Mouse (Mus musculus) lung, postnatal 36 days (tissue): ENCODE data around the gene Plekhn1.

Experiments
- DNase-seq: peaks from one replicate; pipeline ENCODE4 v3.0.0; 2022; ENCODE audit warnings: mixed read lengths

Plekhn1 gene

DNA sequence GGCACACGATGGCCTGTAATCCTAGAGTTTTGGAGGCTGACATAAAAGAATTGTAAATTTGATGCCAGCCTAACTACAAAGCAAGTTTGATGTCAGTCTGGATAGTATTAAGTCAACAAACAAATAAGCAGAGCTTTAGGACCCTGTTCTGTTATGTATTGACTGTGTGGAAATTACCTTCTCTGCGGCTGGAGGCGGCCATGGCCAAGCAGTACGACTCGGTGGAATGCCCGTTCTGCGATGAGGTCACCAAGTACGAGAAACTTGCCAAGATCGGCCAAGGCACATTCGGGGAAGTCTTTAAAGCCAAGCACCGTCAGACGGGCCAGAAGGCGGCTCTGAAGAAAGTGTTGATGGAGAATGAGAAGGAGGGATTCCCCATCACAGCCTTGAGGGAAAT lies 21.5 kb downstream of the Plekhn1 start:
- no peak for DNase-seq

DNA sequence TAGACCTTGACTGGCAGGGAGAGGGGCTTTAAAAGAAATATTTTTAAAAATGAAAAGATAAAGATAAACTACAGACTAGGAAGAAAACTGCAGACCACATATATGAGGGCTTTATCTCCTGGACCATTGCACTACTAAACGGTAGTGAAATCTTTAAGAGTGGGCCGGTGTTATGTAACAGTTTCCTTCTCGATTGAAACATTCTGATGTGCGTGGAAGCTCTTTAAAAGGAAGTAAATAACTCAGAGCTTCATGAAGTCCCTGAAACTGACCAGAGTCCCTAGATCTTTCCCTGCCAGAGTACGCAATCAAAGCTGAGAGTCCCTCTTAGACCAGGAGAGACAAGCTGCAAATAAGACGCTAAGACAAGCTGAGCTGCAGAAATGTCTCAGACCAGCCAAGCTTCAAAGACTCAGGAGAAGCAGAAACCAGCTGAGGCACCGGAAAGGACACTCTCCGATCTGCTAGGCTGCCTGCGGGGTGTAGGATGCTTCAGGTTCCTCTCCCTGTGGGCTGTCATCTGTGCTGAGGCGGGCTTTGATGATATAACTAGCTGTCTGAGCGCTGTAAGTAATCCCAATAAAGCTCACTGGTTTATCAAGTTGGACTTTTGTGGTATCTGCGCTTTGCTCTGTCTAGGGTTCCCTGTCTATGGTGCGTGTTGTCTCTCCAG lies 24.6 kb downstream of the Plekhn1 start:
- DNase-seq: no peak

DNA sequence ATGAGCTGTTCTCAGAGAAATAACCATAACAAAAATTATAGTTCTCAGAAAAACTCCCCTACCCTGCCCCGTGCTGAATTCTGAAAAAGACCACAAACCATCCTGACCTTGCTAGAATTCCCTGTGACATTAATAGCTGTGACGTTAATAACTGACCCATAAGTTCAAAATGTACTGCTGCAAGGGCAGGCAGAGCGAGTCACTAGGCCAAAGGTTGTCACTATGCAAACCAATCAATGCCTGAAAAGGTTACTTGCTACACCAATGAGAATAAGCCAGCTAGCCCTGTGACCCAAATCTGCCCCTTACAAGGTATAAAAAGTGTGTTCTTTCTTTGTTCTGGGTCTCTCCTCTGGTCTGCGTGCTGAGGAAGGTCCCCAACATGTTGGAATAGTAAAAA lies 25.8 kb downstream of the Plekhn1 start:
- DNase-seq: no peak

DNA sequence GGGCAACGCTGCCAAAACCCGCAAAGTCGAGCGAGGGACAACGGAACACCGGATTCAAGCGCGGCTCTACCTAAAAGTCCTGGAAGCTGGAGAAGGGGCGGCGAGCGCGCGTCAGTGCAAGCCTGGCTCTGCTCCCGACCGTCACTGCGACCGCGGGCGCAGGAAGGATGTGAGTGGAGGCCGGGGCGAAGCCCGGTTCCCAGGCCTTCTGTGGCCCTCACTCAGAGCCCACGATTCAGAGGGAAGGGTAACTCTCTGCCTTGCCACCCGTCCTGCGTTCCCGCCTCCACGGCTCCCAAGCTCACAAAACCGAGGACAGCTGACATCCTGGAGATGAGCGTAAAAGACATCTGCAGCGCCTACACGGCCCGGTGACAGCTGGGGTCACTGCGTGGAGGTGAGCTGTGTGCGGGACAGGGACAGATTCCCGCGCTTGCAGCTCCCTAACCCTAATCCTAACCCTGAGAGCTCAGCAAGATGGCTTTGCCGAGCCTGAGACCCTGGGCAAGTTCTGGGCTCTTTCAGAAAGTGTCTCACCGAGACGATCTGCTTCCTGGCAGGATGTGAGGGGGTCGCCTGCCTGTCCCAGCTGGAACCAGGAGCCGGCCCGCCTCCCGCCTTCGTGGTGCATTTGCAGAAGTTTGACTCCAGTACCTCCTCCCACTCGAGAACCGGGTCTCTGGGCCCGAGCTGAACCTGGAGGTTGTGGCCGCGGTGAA lies 31.1 kb downstream of the Plekhn1 start:
- DNase-seq: no peak

DNA sequence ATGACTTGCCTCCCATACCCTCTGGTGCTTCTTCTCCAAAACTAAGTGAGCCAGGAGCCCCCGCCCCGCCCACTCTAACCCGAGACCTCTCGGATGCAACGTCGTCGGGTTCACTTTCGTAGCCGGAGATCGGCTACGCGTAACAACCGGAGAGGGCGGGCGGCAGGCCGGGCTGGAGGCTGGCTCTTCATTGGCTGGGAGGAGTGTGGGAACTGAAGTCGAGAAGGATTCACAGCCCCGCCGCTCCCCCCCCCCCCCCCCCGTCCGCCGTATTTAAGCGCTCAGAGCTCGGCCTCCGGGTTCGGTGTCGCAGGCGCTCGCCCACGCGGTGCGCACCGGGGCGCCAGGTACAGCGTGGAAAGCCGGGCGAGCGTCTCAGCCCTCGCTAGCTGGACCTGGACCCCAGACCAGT lies 31.6 kb downstream of the Plekhn1 start, which contains the start of gene AW011738:
AW011738 (plus strand) TSS at position 304 of the 412 bp plus-strand sequence.
- peak; percentile 87 for DNase-seq

DNA sequence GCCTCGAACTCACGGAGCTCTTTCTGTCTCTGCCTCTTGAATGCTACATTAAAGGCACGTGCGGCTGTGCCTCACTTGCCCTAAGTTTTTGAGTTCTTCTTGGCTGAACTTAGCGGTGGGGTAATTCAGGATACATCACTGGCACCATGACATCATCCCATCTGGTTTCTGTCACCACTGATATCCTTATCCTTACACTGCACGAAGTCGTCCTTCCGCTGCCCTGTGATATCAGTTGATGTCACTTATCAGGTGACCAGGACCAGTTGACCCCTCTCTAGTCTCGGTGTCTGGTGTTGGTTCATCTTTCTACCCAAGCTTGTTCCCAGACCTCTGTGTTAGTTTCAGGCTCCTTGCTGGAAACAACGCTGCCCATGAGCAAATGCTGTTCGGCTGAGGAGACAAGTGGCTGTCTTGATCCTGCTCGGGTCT lies 32.2 kb downstream of the Plekhn1 start:
- DNase-seq: no peak

DNA sequence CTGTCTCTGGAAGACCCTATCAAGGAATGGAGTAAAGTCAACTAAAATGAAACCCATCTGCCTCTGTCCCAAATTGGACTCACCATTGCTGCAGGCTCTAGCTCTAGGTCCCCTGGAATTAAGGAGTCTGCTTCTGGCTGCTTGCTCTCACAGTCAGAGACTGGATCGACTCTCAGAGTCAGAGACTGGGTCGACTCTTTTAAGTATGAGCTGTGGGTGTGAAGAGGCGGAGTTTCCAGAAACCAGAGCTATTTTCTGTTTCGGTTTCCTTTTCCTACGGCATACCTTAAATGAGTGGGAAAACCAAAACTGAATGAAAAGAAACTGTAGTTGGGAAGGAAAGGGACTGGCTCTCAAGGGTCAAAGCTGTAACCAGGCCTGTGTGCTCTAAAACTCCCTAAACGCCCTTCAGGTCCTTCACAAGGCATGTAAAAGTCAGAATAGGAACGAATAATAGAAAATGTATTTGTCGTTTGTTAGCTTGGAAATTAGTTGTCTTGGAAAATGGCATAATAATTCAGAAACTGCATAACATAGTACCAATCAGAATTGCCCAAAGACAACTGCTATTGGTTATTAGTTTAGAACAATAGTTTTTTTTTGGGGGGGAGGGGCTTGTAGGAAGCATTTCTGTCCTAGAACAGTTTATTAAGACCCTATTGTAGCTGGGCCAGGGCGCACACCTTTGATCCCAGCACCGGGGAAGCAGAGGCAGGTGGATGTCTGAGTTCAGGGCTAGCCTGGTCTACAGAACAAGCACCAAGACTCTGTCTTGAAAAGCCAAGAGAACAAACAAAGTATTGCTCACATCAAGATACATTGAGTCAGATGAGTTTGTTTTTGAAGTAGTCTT lies 33.8 kb downstream of the Plekhn1 start, which contains the start of gene Isg15:
Isg15 (minus strand) TSS at position 196 of the 853 bp plus-strand sequence.
- peak; percentile 69 for DNase-seq

DNA sequence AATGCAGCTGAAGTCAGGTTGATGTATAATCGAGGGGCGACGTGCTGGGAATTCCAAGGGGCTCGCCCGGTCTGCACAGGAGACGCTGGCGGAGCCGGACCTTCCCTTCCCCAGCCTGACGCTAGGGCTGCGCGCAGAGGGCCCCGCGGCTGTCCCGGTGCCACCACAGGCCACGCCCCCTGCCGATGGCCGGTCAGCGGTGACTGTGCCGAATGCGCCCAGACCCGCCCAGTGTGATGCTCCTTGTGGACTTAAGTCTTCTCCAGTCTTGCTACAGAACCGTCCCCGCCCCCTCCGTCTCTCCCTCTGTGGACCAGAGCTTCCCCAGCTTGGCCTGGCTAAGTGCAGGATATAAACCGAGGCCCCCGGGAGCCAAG lies 36.8 kb downstream of the Plekhn1 start:
- DNase-seq: peak; percentile 95

DNA sequence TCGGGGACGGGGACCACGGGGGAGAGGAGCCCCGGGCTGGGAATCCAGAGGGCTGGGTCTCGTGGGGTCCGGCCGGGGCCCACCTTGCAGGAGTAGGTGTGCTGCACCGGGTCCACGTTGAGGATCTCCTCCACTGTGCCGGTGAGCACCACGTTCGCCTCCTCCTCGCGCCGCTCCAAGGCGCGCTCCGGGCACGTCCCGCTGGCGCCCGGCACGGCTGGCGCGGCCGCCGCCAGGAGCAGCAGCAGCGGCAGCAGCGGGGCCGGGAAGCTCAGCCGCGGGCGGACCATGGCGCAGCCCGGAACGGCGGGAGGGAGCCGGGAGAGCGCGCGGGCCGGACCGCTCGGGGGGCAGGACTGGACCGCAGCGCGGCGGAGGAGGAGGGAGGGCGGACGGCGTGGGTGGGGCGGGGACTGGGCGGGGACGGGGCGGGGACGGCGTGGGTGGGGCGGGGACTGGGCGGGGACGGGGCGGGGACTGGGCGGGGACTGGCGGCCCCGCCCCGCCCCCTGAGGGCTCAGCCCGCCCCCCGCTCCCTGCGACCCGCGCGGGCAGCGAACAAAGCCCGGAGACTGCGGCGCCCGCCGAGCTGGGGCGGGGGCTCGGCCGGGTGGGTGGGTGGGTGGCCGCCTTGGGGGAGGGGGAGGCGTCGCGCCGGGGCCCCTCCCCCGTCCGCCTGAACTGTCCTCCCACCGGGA lies 37.4 kb downstream of the Plekhn1 start, which contains the start of gene Agrn:
Agrn (minus strand) TSS at position 358 of the 698 bp plus-strand sequence.
- DNase-seq: peak; percentile 67

DNA sequence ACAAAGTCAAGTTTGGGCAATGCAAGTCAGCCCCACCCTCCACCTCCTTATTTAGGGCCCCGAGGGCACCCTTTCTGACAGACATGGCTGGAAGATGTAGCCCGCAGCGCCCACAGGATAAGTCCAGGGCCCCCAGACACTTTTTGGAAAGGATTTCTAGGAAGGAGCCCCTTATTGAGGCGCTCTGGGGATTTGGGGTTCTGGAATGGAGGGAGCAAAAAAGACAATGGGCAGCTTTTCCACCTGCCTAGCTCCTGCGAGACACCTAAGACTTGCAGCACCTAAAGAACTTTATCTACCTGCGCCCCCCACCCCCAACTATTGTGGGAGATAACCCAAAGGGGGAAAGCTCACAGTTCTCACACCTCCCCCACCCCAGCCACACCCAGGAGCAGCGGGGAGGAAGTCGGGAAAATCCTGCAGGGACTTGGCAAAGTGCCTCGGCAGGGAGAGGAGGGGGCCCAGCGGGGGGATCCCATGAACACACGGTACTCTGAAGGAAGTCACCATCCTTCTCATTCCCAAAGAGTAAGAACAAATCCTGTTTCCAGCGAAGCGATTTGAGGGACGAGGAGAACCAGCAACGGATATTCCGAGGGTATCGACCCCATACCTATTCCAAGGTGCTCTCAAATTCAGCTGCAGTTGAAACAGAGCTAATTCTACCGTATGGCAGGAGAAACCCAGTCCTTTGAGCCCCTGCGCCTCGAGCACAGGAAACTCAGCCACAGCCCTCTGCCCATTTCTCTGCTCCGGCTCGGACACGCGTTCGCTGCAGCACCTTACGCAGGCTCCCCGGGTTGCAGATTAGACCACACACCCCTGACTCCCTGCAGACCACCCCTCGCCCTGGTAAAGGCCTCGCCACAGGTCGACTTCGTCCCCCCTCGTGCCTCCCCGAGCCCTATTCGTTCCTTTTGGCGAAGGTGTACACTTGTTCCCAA lies 38.5 kb downstream of the Plekhn1 start:
- DNase-seq: peak; percentile 68

DNA sequence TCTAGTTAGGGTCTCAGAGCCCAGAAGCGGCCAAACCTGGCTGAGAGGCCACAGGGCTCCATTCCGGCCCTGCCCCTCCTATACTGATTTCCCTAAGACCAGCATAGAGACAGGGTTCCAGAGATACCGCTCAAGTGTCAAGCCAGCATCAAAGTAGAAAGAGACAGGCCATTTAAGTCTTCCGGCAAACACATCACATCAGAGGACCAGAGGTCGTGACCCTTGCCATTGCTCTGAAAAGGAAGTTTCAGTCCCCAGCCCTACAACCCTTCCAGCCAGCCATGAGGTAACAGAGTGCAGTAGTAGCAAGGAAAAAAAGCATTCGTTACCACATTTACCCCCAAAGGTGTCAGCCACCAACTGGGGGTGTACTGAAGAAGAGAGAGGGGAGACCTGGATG lies 40.3 kb downstream of the Plekhn1 start:
- no peak for DNase-seq

DNA sequence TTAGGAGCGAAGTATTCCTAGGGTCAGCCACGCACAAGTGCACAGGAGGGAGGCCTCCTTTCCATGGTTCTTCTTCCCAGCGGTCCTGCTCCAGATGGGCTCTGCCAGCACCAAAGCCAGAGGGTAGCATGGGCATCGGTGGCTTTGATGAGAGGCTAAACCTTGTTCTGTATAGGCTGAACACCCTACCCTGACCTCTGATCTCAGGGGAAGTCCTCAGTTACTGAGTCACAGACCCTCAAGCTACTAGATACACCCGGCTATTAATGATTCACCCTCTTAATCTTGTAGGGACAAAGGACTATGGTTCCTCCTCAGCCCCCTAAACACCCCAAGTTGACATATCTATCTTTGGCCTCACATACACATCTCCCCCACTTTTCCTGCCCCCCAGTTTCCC lies 40.8 kb downstream of the Plekhn1 start:
- no peak for DNase-seq

DNA sequence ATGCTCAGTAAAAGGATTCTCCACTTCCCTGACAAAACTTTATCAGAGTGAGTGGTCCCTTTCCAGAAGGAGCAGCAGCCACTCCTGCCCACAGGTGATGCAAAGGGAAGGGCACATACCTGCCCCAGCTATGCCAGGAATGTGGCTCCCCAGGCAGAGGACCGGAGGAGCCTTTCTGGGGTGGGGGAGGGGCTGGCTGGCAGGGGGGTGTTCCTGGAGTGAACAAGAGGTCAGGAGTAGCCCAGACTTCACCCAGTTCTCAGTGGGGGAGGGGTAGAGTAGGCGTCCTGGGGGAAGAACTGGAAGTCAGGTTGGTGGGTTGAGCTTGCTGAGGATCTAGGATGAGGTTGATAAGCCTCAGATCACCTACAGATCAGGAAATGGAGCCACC lies 41.5 kb downstream of the Plekhn1 start:
- DNase-seq: peak; percentile 61

DNA sequence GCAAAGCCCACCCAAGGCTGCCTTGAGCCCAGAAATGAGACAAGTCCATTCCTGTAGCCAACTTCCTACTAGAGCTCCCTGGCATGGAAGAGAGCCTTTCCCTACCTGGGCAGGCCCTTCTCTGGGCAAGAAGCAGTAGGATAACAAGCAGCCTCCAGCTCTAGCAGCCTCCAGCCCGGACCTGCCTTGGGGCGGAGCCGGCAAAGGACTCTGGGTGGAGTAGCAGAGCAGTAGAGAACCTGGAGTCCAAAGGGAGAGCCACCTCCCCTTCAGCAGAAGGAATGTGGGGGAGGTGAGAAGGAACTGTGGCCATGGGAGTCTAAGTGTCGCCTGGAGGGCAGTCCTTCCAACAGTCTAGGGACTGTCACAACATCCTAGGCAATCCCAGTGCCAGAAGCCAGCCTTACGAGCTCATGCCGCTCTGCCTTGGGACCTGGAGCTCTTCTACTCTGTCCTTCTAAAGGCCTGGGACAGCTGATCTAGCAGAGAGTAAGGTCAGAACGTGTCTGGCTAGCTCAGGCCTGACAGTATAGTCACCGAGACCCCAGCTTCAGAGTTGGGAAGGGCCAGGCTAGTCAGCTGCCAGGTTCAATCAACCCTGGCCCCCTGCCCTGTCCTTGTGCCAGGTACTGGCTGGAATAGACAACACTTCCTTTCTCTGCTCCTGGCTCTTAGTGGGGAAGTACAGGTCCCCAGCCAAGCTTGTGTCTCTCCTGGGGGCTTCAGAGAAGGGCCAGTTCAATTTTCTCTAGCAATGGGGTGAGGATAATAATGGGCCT lies 42.0 kb downstream of the Plekhn1 start:
- peak; percentile 81 for DNase-seq

DNA sequence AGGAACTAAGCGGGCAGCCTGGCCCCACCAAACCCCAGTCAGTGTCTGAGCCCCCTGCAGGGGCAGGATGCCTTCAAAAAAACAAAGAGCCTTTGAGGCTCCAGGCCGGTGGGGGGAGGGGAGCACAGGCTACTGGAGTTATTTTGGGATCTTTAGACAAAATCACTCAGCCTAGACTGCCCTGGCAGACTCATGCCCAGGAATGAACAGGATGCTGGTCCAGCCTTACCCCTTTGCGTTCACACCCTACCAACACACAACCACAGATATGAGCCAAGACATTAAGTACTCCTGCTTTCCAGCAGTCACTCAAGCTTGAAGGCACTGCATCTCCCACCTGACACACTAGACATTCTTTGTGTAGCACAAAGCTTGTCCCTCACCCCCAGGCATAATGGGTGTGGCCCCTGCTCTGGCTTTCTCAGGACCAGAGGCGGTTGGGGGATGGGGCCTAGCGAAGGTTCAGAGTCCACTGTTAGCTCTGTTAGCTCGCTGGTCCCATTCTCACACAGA lies 45.8 kb downstream of the Plekhn1 start:
- DNase-seq: peak; percentile 67

DNA sequence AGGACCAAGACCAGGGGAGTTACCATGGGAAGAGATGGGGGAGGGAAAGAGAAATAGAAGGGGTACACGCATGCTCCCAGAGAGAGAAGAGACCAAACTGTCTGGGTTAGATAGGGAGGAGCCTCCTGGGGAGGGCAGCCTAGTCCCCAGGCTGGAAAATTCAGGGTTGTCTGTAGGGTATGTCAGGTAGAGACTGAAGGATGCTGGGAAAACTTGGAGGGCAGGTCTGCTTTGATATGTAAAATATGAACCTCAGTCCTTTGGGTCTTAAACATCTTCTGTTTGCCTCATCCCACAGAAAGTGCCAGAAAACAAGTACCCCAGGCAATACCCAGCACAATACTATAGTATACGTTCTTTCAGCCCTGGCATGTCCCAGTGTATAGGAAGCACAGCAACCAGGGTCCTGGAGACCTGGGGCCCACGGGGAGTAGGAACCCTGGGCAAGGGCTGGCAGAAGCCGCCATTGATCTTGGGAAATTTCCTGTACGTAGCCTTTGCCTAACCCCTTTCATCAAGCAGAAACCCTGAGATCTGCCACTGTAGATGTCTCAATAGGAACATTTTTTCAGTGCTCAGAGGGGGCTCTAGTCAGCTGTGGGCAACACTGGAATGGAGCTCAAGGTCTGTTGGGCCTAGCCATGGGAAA lies 46.4 kb downstream of the Plekhn1 start:
- no peak for DNase-seq

DNA sequence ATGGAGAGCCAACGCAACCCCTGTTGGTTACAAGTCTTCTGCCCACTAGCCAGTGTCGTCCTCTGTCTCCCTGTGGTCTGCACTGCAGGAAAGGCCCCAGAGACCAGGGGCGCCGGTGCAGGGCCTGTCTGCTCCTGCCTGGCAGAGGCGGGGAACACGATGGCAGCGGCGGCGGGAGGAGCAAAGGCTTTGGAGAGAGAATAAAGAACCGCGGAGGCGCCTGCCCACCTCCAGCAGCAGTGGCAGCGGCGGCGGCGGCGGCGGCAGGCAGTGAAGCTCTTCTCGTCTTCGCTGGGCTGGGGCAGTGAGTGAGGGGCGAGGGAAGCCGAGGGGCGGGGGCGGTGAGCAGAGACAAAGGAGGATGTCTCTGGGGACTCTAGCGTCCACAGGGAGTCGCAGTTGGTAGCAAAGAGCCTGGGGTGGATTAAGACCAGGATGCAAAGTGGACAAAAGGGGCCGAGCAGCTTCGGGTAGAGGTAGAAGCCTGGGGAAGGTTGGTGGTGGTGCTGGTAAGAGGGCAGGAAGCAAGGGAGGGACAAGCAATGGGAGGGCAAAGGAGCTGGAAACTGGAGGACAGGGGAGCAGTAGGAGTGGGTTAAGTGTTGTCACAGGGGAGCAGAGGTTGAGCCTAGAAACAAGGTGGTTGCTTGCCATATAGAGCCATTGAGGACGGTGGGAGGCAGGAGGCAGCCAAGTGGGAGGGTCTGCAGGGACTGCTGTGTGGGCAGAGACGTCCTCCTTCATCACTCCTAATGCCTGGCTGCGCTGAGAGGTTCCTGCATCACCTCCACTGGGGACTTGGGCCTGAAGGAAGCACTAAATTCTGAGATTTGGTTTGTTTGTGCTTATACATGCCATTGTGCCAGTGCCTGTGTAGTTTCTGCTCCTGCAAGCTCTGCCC lies 48.5 kb downstream of the Plekhn1 start:
- DNase-seq: no peak

DNA sequence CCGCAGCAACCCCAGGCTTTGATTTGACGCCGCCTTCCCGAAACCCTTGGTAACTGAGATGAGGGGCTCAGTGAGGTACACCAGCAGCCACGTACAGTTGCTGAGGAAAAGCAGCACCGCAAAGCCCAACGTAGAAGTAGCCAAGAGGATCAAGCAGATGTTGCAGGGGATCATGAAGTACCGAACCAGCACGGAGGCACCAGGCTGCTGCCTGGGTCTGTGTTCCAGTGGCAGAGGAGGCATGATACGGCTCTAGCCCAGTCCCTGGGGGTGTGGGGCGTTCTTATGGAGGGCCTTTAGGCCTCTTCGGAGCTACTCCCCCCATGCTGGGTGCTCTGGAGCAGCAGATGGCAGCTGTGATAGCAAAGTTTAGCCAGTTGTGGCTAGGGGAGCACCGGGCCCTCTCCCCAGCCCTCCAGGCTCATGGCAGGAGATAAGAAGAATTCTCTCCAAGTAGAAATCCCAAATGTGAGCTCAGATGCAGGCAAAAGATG lies 49.2 kb downstream of the Plekhn1 start:
- DNase-seq: no peak
